Mouse (Mus musculus) CH12.LX (cell line): Measurements from ENCODE around the gene Ppp2r3a.

Source experiments
- CTCF ChIP-seq, 2 experiments: IDR thresholded peaks in 1 of 2; conservative IDR thresholded peaks in 1 of 2; 2 replicates each; pipeline ENCODE4 v1.5.1; 2011 to 2012; ENCODE audit warnings: low read depth in 2 of 2, low read length in 2 of 2, improper control_type of control experiment in 1 of 2, inconsistent platforms in 1 of 2, mild to moderate bottlenecking in 1 of 2, moderate library complexity in 1 of 2
- ELF1 ChIP-seq: IDR thresholded peaks from 2 replicates; pipeline ENCODE4 v1.6.1; 2014; ENCODE audit warnings: low read depth, mild to moderate bottlenecking, inconsistent platforms, low read length, improper control_type of control experiment
- TCF12 ChIP-seq: IDR thresholded peaks from 2 replicates; pipeline ENCODE4 v1.6.1; 2014; ENCODE audit warnings: low read depth, mild to moderate bottlenecking, inconsistent platforms, low read length, improper control_type of control experiment
- UBTF ChIP-seq: IDR thresholded peaks from 2 replicates; pipeline ENCODE4 v1.6.1; 2012; ENCODE audit warnings: low read depth, mild to moderate bottlenecking, inconsistent platforms, low read length, improper control_type of control experiment, moderate library complexity

DNA sequence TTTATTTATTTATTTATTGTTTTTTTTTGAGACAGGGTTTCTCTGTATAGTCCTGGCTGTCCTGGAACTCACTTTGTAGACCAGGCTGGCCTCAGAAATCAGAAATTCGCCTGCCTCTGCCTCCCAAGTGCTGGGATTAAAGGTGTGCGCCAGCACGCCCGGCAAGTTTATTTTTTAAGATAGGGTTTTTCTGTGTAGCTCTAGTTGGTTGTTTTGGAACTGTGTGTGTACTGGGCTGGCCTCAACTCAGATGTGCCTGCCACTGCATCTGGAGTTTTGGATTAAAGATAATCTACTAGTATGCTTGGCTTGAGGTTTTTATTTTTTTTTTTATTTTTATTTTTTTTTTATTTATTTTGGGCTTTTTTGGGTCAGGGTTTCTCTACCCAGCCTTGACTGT, 156.2 kb downstream of the Ppp2r3a start:
- TF ChIP-seq CTCF (conservative IDR thresholded peaks at IDR 0.05 in 1 of 2, IDR thresholded peaks at IDR 0.05 in 1 of 2; ENCODE audit: low read depth in 2 of 2, low read length in 2 of 2) (no peak), TCF12 (no peak), ELF1 (no peak), UBTF (no peak)
